Mouse (Mus musculus): ENCODE data around the gene Rbbp4.

- TF ChIP-seq CTCF (IDR thresholded peaks at IDR 0.05; ENCODE audit: extremely low read depth, insufficient read depth, insufficient read length, insufficient replicate concordance) (no peak), POLR2A (IDR thresholded peaks at IDR 0.05; ENCODE audit: low read depth, low read length) (no peak)
These were observed 76.1 kb downstream of the Rbbp4 start for GRCm38 (mm10) chr4:129259101-129259500.
